Mouse (Mus musculus): ENCODE results near the gene Celf2.

Celf2 gene

DNA sequence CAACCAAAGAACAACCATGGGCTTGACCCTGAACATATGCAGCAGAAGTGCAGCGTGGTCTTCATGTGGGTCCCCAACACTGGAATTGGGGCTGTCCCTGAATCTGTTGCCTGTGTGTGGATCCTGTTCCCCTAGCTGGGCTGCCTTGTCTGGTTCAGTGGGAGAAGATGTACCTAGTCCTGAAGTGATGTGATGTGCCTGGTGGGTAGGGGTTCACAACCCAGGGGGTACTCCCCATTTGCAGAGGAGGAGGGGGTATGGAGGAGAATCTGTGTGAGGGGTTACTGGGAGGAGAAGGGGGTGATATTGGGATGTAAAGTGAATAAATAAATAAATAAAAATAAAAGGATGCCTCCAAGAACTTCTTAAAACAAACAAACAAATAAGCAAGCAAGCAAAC lies 831.1 kb downstream of the Celf2 start:
- DNase-seq (ENCODE audit: low read depth) = no peak

DNA sequence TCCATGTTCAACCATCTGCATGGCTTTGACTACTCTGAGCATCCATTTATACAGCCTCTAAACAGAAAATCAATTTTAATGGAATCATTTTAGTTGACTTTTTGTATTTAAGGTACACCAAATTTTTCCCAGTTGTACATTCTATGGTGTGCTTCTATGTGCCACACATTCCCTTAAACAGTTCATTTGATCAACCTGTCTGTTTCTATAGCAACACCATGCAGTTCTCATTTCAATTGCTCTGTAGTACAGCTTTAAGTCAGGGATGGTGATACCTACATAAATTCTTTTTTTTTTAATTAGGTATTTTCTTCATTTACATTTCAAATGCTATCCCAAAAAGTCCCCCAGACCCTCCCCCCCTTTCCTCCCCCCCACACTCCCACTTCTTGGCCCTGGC lies 831.9 kb downstream of the Celf2 start:
- no peak for DNase-seq (ENCODE audit: low read depth)

DNA sequence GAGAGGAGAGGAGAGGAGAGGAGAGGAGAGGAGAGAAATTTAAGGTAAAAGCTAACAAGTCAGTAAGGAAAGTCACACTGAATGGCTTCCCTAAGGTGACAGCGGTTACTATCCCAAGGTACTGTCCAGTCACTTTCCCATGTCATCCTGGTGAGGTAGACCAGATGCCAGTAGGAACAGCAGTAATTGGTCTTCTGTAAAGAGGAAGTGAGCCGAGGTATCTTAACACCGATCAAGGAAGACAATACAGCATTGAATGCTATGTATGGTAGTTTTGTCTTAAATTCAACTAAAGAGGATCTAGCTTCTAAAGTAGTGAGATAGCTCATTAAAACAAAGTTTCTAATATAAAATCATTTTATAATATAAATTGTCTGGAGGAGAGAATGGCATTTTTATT lies 835.0 kb downstream of the Celf2 start:
- DNase-seq (ENCODE audit: low read depth) = no peak

DNA sequence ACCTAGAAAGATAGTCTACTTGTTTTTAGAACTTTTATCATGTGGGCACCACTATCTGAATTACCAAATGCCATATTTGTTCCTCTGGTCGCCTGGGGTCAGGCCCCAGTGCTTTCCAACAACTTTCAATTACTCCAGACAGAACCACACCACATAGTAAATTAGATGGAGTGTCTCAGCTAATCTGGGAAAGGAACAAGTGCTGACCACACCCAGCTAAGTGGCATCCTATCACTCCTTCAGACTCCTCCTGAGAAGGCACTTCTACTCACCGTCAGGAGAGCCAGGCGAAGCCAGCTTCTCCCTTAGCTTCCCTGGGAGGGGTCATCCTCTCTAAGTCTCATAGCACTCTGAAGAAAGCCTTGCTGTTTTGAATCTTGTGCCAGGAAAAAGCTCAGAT lies 835.9 kb downstream of the Celf2 start:
- no peak for DNase-seq (ENCODE audit: low read depth)

DNA sequence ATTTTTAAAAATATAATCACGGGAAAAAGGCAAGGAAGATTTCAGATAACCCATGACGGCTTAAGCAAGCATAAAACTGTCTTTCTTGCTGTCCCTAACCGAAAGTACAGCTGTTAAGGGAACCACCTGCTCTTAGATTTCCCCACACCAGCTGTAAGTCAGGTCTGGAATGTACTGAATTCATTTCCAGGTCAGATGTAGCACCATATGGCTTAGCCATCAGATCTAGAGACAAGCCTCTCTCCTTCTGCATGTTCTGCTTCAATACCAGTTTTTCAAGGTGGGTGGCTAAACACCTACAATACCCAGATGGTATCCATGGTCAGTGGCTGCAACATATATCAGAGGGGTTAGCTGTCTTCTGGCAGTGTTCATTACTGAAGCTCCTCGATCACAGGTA lies 841.8 kb downstream of the Celf2 start:
- no peak for DNase-seq (ENCODE audit: low read depth)

DNA sequence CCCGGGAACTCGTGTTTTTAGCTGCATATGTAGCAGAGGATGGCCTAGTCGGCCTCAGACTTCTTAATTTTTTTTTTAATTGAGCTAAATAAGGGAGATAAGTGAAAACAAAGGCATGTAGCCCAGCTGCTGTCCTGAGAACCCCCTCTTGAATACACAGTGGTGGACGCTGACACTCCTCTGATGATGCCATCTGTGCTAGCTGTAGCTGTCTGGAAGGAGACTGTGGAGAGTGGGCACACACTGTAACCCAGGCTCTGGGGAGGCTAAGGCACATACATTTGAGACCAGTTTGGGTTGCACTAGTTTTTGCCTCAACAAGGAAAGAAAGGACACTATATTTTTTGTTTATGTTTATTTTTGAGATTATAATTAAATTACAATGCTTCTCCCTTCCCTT lies 849.5 kb downstream of the Celf2 start:
- DNase-seq (ENCODE audit: low read depth) = no peak

DNA sequence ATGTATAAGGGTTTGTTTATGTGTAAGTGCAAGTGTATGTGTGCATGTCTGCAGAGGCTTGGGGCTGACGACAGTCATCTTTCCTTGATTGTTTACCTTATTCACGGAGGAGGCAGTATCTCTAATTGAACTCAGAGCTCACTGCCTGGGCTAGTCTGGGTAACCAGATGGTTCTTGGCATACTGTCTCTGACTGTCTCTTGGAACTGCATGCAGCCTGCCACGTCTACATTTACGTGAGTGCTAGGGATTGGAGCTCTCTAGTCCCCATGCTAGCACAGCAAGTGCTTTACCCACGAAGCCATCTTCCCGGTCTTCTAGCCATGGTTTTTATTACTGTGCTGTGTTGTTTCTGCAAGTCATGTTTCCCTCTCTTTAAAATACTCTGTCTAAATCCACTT lies 855.6 kb downstream of the Celf2 start:
- DNase-seq (ENCODE audit: low read depth) = no peak

DNA sequence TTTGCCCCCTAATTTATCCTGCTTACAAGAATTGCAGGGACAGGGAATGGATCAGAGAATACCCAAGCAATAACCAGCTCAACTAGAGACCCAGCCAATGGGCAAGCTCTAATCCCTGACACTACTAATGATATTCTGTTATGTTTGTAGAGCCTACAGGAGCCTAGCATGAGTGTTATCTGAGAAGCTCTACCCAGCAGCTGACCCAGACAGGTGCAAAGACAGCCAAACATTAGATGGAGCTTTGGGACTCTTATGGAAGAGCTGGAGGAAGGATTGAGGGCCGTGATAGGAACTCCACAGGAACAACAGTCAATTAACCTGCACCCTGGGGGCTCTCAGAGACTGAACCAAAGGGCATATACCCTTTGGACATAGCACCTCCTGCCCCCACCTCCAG lies 857.7 kb downstream of the Celf2 start:
- DNase-seq (ENCODE audit: low read depth) = no peak

DNA sequence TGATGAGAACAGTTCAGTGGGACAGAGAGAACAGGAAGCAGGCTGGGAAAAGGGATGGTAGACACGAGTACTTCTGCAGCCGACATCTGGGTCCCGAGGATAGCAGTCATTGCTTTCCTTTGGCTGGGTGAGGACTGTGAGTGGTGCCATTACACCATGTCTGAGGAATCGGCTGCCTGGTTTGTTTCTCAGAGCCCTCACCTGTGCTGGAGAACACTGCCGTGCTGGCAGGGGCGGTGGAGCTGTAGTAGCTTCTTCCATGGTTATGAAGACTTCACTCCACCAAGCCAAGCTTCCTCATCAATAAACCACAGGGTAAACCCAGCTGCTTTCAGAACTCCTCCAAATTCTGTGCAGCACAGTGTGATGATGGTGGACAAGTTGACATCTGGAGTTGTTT lies 860.5 kb downstream of the Celf2 start:
- DNase-seq (ENCODE audit: low read depth) = no peak

DNA sequence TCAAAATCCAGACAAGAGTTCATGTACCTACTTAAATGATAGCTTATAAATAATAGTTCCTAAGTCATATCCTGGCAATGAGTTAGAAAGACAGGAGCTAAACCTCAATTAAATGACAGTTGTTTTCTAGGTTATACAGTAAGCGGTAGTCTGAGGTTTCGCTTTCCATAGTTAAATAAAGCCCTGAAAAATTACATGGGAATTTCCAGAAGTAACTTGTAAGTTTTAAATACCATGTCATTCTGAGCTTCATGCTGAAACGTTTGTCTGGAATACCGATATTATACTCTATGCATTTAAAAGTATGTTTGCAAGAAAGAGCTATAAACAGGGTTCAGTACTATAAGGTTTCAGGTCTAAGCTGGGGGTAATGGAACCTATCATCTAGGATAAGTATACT lies 862.3 kb downstream of the Celf2 start:
- DNase-seq (ENCODE audit: low read depth) = no peak

DNA sequence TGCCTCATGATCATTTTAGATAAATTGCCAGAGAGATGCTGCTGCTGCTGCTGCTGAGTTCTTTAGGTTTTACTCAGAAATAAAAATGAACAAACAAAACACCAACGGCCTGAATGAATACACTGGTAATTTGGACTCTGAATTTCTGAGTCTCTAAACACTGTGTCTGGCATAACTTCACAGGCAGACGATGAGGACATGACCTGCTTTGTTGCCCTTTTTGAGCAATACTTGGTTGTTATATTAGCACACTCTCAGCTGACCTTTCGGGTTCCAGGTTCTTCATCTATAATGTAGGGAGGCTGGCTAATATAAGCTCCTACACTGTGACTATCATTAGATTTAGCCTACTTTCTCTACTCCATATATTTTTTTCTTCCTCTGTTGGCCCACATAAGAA lies 863.0 kb downstream of the Celf2 start:
- no peak for DNase-seq (ENCODE audit: low read depth)

DNA sequence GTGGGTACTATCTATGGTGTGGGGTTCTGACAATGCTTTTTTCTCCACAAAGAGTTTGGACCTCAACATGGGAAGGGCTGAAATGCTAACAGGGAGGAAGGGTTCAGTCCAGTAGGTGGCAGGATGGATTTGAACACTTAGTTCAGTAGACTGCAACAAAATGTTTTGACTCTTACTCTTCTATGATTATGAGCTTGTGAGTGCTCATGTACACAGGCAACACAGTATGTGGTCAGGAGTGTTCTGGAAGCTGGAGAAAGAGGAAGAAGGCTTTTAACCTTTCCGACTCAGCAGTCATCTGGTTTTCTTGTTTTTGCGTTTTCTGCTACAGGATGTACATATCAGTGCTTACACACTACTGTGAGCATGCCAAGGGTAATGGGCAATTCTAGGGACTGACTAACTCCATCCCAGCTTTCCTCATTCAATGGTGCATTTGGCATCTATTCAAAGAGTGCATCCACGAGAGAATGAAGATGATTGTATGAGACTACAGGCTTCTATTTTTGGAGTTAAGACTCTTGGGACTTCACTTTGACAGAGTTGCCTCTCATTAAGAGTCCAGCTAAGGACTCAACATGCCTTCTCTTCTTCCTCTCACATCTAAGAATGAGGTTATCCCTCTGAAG lies 867.0 kb downstream of the Celf2 start:
- DNase-seq (ENCODE audit: low read depth) = no peak

DNA sequence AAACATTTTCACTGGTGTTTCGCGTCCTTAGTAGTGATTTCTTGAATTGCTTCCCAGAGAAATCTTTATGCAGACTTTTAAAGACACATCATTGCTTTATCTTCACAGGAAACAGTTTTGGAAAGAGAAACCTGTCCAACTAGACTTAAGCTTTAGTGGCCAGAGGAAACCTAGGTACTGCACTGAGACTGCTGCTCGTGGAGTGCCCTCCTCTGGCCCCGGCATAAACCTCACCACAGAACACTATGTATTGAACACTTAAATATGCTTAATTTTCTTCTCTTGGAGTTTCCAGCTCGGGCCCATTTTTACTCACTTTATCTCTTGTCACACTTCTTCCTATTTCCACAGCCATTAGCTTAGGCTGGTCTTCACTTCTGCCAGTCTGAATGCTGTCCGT lies 870.0 kb downstream of the Celf2 start:
- no peak for DNase-seq (ENCODE audit: low read depth)

DNA sequence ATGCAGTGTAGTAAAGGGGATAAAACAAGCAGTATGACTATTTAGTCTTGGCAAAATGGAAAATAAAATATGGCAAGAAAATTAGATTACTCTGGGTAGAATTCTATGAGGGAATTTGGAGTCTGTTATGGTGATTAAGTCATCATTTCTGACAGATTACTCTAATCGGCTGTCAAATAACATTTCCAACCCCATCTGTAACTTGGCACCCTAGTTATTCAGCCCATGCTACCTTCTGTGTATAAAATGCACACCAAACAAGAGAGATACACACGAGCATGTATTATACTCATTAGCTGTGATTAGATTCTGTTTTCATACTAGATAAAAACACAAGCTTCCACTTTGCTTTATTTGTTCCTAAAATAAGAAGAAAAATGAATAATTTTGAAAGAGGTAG lies 872.2 kb downstream of the Celf2 start:
- no peak for DNase-seq (ENCODE audit: low read depth)

DNA sequence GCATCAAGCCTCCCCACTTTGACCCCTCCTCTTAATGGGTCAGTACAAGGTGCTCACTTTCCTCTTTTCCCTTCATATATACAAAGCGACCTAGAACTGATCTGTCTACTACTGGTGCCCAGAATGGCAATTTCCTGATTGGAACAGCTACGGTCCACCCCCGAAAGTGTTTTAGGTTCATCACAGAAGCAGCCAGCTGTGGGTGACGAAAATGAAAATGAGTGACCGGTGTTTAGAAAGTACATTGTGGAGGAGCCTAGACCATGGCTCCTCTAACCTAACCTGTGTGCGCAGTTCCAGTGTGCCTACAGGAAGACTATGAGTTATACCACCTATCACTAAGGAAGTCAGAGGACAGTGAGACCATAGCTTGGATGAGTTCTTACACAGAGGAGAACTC lies 874.5 kb downstream of the Celf2 start:
- DNase-seq (ENCODE audit: low read depth) = no peak

DNA sequence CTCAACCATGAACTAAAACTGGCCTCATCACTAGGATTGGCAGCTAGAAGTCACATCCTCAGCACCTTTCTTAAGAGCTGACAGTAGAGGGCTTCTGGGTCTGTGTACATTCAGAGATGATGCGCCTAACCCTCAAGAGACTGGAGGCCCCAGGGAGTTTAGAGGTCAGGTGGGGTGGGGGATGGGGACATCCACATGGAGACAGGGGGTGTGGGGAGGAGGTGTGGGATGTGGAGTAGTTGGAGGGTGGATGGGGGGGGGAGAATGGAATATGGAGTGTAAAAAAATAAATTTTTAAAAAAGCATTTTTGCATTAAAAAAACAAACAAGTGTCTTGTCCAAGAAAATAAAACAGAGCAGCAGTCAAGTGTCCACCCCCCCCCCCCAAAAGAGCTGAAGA lies 876.2 kb downstream of the Celf2 start:
- DNase-seq (ENCODE audit: low read depth) = no peak

DNA sequence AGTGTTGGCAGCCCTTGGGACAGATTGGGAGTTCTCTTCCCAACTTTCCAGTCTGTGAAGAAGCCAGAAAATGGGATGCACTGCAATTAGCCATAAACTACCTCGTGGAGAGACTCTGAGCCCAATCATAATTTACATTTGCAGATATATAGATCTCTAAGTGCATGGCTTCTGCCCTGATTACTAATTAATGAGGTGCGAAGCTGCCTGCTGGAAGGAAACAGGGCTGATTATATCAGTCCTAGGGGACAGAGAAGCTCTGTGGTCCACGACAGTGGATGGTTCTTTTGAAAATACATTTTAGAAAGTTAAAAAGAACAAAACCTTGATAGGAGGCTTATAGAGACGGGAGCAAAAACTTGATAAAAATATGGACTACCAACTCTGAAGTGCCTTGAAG lies 885.6 kb downstream of the Celf2 start:
- no peak for DNase-seq (ENCODE audit: low read depth)

DNA sequence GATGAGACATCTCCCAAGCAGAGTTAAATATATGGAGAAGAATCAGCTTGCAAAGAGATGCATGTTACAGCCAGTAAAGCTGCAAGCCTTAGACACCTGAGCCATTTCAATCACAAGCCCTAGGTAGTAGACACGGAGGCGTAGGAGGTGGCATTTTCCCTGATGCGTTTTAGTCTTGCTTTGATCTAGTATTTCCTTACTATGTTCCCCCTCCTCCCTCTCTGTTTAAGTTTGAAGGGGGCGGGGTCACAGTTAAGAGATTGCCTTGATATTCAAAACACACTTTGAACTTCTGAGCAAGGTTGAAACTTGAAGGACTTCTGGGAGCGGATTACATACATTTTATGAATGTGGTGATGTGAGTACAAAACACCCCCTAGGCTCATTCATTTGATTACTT lies 887.3 kb downstream of the Celf2 start:
- DNase-seq (ENCODE audit: low read depth) = no peak

DNA sequence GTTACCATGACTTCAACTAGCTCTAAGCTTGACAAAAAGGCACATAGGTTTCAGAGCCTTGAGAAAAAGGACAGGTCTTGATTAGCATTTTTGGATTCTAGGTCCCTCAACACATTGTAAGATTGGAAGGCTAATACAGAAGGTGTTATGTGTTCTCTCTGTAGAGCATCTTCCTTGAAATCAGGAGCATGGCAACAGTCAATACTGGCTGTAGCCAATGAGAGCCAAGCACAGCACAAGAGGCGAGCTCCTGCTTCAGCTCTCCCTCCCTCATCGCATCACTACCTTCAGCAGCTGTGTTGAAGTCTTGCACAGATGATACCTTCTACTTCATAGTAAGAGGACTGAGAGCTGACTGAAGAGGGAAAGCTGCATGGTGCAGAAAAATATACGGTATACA lies 890.5 kb downstream of the Celf2 start:
- DNase-seq (ENCODE audit: low read depth) = no peak

DNA sequence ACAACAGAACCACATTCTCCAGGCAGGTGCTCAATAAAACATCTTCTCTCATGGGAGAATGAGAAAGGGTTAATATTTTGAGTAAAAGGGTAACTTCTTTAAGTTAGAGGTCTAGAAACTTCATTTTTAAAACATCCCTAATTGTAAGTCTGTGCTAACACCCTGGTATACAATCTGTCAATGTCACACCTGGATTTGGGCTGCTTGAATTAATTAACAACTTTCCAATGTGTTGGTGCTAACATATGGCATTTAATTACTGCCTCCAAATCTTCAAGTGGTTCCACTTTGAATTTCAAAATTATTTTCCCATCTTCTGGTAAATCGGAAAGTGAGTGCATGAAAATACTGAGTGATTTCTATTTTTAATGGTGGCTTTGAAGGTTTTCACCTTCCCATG lies 890.9 kb downstream of the Celf2 start:
- no peak for DNase-seq (ENCODE audit: low read depth)

DNA sequence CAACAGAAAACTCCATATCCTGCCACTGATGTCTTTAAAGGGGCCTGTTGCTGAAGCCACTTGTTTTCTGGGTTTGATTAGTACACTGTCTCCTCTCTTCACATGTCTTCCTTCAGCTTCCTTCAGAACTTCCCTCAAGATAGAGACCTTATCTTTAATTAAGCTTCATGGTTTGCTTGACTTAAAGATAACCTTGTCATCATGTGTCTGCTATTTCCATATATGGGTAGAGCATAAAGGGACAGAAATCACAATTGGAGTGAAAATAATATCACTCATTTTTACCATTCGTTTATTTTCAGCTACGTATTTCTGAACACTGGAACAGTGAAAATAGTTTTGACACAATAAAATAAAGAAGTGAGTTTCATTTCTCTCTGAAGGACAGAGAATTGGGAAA lies 905.0 kb downstream of the Celf2 start:
- no peak for DNase-seq (ENCODE audit: low read depth)

DNA sequence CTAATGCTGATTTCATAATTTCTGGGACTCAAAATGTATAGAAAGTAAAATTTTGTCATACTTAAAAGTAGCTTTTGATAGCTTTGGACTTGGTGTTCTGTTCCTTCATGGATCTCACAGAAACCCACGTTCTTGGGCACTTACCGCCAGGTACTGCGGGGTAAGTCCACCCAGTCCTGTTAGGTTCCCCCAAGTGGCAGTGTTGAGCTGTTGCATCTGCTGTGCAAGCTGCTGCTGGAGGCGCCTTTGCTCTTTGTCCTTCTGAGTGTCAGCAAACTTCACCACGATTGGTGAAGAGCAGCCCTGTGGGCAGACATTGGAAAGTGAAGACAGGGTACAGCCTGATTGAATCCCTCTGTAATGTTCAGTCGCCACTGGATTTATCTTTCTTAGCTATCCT lies 905.5 kb downstream of the Celf2 start:
- no peak for DNase-seq (ENCODE audit: low read depth)

DNA sequence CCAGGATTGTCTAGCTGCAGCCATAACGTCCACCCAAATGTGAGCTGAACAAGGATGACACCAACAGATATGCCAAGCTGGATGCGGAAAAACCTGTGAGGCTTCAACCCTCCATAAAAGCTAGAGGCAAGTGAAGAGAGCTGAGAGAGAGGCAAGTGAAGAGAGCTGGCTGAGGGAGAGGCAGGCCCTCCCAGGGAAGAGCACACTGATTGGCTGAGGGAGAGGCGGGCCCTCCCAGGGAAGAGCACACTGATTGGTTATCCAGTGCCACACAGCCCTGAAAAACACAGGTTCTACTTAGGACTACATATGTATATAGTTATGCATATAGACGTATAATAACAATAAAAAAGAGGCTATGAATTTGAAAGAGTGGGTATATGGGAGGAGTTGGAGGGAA lies 907.2 kb downstream of the Celf2 start:
- no peak for DNase-seq (ENCODE audit: low read depth)

DNA sequence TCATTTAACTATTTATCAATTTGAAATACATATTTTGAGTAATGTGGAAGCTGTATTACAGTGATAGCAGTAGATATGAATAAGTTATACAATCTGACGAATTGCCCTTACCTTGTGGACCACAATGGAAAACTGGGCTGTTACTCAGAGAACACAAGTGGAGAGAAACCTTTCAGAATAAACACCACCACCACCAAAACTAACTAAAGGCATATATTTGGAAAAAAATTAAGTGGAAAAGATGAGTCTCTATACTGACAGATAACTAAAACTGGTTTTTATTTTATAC lies 910.5 kb downstream of the Celf2 start:
- no peak for DNase-seq (ENCODE audit: low read depth)

Measured in fibroblast of lung, adult 2 months (primary cell).